Comparison of ENCODE assay signal across 9 mouse cellular contexts in genomic region chr2:27017802-27018201, GRCm38 (mm10). TPM values are rescaled to one million over a fixed set of nuclear protein-coding genes. Genes with fewer than 3 reads are reported as not detected.
DNase-seq lines count a peak whose midpoint lies in the region; ATAC-seq lines count a peak whose summit lies in the region.
"Had no signal": no experiment of that assay in that cellular context is flagged by ENCODE, and none has a peak within 500 bp of the region (broad histone marks: within the 10 kb centered on the region; RNA-seq: fewer than 3 reads in every experiment).

No protein-coding gene starts in this region.

- no peak overlapping the region for H3K4me2 ChIP-seq in lung, embryonic 16.5 days (ENCODE audit: low read depth, low read length)
- H3K4me2 ChIP-seq: heart, embryonic 15.5 days had no signal

- H3K36me3 ChIP-seq in lung, embryonic 16.5 days (ENCODE audit: control insufficient read depth, insufficient read depth, low read length) = peaks cover 37% of the 10 kb centered on the region

- H3K4me3 ChIP-seq in lung, embryonic 16.5 days (ENCODE audit: low read length) = no peak overlapping the region
- H3K4me3 ChIP-seq: heart, embryonic 15.5 days had no signal

- ATAC-seq in lung, embryonic 16.5 days (ENCODE audit: low read depth) = peak; percentile 73

- peak; percentile 62 for DNase-seq in CD4-positive helper T cell, adult 2 months (ENCODE audit: low read depth, low spot score)
- DNase-seq in NIH3T3 (ENCODE audit: low read depth) = peak; percentile 86
- DNase-seq in cerebellum, postnatal 25 days = peak; percentile 73 to 85
- DNase-seq in gastrocnemius, adult 8-10 months (ENCODE audit: low spot score in 2 of 2) = peak; percentile 21 to 58
- DNase-seq in kidney, postnatal 10 days = peak; percentile 88
- peak; percentile 74 to 78 for DNase-seq in right cerebral cortex, adult 2 months (ENCODE audit: low spot score in 2 of 2)
- peak; percentile 76 for DNase-seq in urinary bladder, postnatal 25 days (ENCODE audit: low spot score)

- H3K27ac ChIP-seq in lung, embryonic 16.5 days (ENCODE audit: low read length) = no peak overlapping the region
- H3K27ac ChIP-seq: heart, embryonic 15.5 days had no signal

- no peaks in the 10 kb centered on the region for H3K27me3 ChIP-seq in lung, embryonic 16.5 days (ENCODE audit: control insufficient read depth, insufficient read depth, low read depth, low read length)
- H3K27me3 ChIP-seq: heart, embryonic 15.5 days had no signal

- no peaks in the 10 kb centered on the region for H3K9me3 ChIP-seq in lung, embryonic 16.5 days (ENCODE audit: control insufficient read depth, low read length)
- H3K9me3 ChIP-seq: heart, embryonic 15.5 days had no signal

- WGBS in lung, embryonic 16.5 days = 52% methylated on average over 5 of the region's 5 CpGs

- no peak overlapping the region for H3K9ac ChIP-seq in lung, embryonic 16.5 days (ENCODE audit: low read length)
- H3K9ac ChIP-seq: heart, embryonic 15.5 days had no signal

- no peaks in the 10 kb centered on the region for H3K4me1 ChIP-seq in lung, embryonic 16.5 days (replicated peaks; ENCODE audit: control insufficient read depth, insufficient read depth, low read length)
- H3K4me1 ChIP-seq: heart, embryonic 15.5 days had no signal

RNA-seq across cellular contexts. Expression of gene Cacfd1, which starts 8.1 kb away (rescaled TPM):
- total RNA-seq in gastrocnemius, adult 8-10 months (2022) = 10 to 100 TPM; 38.2 to 45.6 (median 39.4) TPM
- polyA plus RNA-seq in lung, embryonic 16.5 days (2015; fragmentation: Nextera tagmentation; extraction: Ambion mirVana) = 52.3 and 57.1 TPM in 2 replicates

RNA-seq across cellular contexts. Expression of gene Slc2a6, which starts 10.0 kb away (rescaled TPM):
- under 1 TPM in 1 of 4 experiments, not detected in 3; 0.15 TPM for total RNA-seq in gastrocnemius, adult 8-10 months (2022)
- polyA plus RNA-seq in lung, embryonic 16.5 days (2015; fragmentation: Nextera tagmentation; extraction: Ambion mirVana) = 0.63 and 0.85 TPM in 2 replicates

RNA-seq across cellular contexts. Expression of gene Adamts13, which starts 44.6 kb away (rescaled TPM):
- not detected for total RNA-seq in gastrocnemius, adult 8-10 months (2022)
- polyA plus RNA-seq in lung, embryonic 16.5 days (2015; fragmentation: Nextera tagmentation; extraction: Ambion mirVana) = 0.08 and 0.20 TPM in 2 replicates
- polyA plus RNA-seq: heart, embryonic 15.5 days had no signal

RNA-seq across cellular contexts. Expression of gene Rexo4, which starts 53.6 kb away (rescaled TPM):
- total RNA-seq in gastrocnemius, adult 8-10 months (2022) = 10 to 100 TPM; 11.0 to 15.8 (median 14.4) TPM
- polyA plus RNA-seq in lung, embryonic 16.5 days (2015; fragmentation: Nextera tagmentation; extraction: Ambion mirVana) = 41.5 and 44.0 TPM in 2 replicates

RNA-seq across cellular contexts. Expression of gene Mymk, which starts 54.2 kb away (rescaled TPM):
- total RNA-seq in gastrocnemius, adult 8-10 months (2022) = under 1 TPM in 1 of 4 experiments, not detected in 3; 0.48 TPM
- polyA plus RNA-seq in lung, embryonic 16.5 days (2015; fragmentation: Nextera tagmentation; extraction: Ambion mirVana) = 1.6 and 3.4 TPM in 2 replicates
